Mouse (Mus musculus) liver, embryonic 15.5 days (tissue): ENCODE measurements around the gene Slc9a1. TPM values are rescaled to one million over a fixed set of nuclear protein-coding genes. Genes with fewer than 3 reads are reported as not detected.

Source experiments
- ATAC-seq: fragments of 200-750 bp; cut with Nextera tagmentation; 2 replicates; pipeline ENCODE4 v1.8.0; 2017; ENCODE audit warnings: moderate number of reproducible peaks, mild to moderate bottlenecking, moderate library complexity; ENCODE audit not compliant: insufficient read depth
- H3K27ac ChIP-seq: fragments of 300-500 bp; sonication (generic); replicated peaks from 2 replicates; pipeline ENCODE4 v1.5.1; 2015; ENCODE audit warnings: mild to moderate bottlenecking, inconsistent platforms
- H3K27me3 ChIP-seq: fragments of 300-500 bp; sonication (generic); 2 replicates; pipeline ENCODE4 v1.6.1; 2015; ENCODE audit warnings: mild to moderate bottlenecking, inconsistent platforms
- H3K36me3 ChIP-seq: fragments of 300-500 bp; sonication (generic); replicated peaks from 2 replicates; pipeline ENCODE4 v1.6.1; 2015; ENCODE audit warnings: moderate library complexity, mild to moderate bottlenecking, inconsistent platforms
- H3K4me1 ChIP-seq: fragments of 300-500 bp; sonication (generic); replicated peaks from 2 replicates; pipeline ENCODE4 v1.6.1; 2015; ENCODE audit warnings: inconsistent platforms
- H3K4me2 ChIP-seq: fragments of 300-500 bp; sonication (generic); 2 replicates; pipeline ENCODE4 v1.6.1; 2015; ENCODE audit warnings: moderate library complexity, mild to moderate bottlenecking, inconsistent platforms
- H3K4me3 ChIP-seq: fragments of 300-500 bp; sonication (generic); replicated peaks from 2 replicates; pipeline ENCODE4 v1.5.1; 2015; ENCODE audit warnings: mild to moderate bottlenecking, inconsistent platforms
- H3K9ac ChIP-seq: fragments of 300-500 bp; sonication (generic); 2 replicates; pipeline ENCODE4 v1.6.1; 2015; ENCODE audit warnings: moderate library complexity, mild to moderate bottlenecking, inconsistent platforms
- H3K9me3 ChIP-seq: fragments of 300-500 bp; sonication (generic); replicated peaks from 2 replicates; pipeline ENCODE4 v1.6.1; 2016; ENCODE audit warnings: inconsistent platforms
- WGBS: fragments of 180-500 bp; shearing (Covaris S2); methylation state at CpG from one replicate; pipeline ENCODE4 v1.1.7; 2015; ENCODE audit warnings: mixed read lengths; ENCODE audit not compliant: insufficient replicate concordance; 5-methylcytosine and 5-hydroxymethylcytosine counted together
- polyA plus RNA-seq: library from polyadenylated mRNA; unstranded; fragments of >200 nt; fragmentation: Nextera tagmentation; extraction: Ambion mirVana; gene quantifications from 2 replicates; pipeline ENCODE4 v1.2.1, GENCODE M21; 2015

The Slc9a1 gene
- polyA plus RNA-seq, 1 experiment from 2014 or later, result 2.9 TPM

GRCm38 (mm10) chr4:133442194-133442593 is 72.7 kb downstream of the Slc9a1 start:
- Histone ChIP-seq H3K9ac (no peak overlapping the region), H3K27ac (no peak overlapping the region), H3K4me3 (no peak overlapping the region), H3K27me3 (peaks cover 32% of the 10 kb centered on the region), H3K4me2 (no peak overlapping the region), H3K36me3 (no peaks in the 10 kb centered on the region), H3K9me3 (no peaks in the 10 kb centered on the region), H3K4me1 (0 out of 2 replicates have a peak, but pooled peaks cover 7% of the 10 kb centered on the region)
- WGBS, result 48% methylated on average over 3 of the region's 3 CpGs
- no peak for ATAC-seq

- 48% methylated on average over 5 of the region's 5 CpGs for WGBS
- peaks cover 32% of the 10 kb centered on the region for H3K27me3 ChIP-seq
- no peak overlapping the region for H3K4me2 ChIP-seq
- no peaks in the 10 kb centered on the region for H3K36me3 ChIP-seq
- no peak overlapping the region for H3K27ac ChIP-seq
- H3K4me1 ChIP-seq, result 0 out of 2 replicates have a peak, but pooled peaks cover 7% of the 10 kb centered on the region
- H3K9me3 ChIP-seq, result no peaks in the 10 kb centered on the region
- ATAC-seq, result no peak
- H3K9ac ChIP-seq, result no peak overlapping the region
- H3K4me3 ChIP-seq, result no peak overlapping the region
Observed at GRCm38 (mm10) chr4:133443085-133443484, 73.6 kb downstream of the Slc9a1 start.

- 66% methylated on average over 5 of the region's 5 CpGs for WGBS
- no peak for ATAC-seq
- H3K4me1 ChIP-seq, result 0 out of 2 replicates have a peak, but pooled peaks cover 3% of the 10 kb centered on the region
- no peak overlapping the region for H3K27ac ChIP-seq
- H3K9me3 ChIP-seq, result no peaks in the 10 kb centered on the region
- H3K9ac ChIP-seq, result no peak overlapping the region
- no peaks in the 10 kb centered on the region for H3K36me3 ChIP-seq
- no peak overlapping the region for H3K4me2 ChIP-seq
- H3K4me3 ChIP-seq, result no peak overlapping the region
- H3K27me3 ChIP-seq, result peaks cover 22% of the 10 kb centered on the region
Observed at GRCm38 (mm10) chr4:133445727-133446126, 76.2 kb downstream of the Slc9a1 start.

- Histone ChIP-seq H3K36me3 (no peaks in the 10 kb centered on the region), H3K4me3 (no peak overlapping the region), H3K9me3 (no peaks in the 10 kb centered on the region), H3K4me2 (no peak overlapping the region), H3K27me3 (peaks cover 12% of the 10 kb centered on the region), H3K9ac (no peak overlapping the region), H3K4me1 (0 out of 2 replicates have a peak, but pooled peaks cover 3% of the 10 kb centered on the region), H3K27ac (no peak overlapping the region)
- WGBS, result 51% methylated on average over 5 of the region's 5 CpGs
- no peak for ATAC-seq
Observed at GRCm38 (mm10) chr4:133447366-133447765, 77.9 kb downstream of the Slc9a1 start.

- Histone ChIP-seq H3K4me1 (0 out of 2 replicates have a peak, but pooled peaks cover 3% of the 10 kb centered on the region), H3K9ac (no peak overlapping the region), H3K27me3 (peaks cover 12% of the 10 kb centered on the region), H3K36me3 (no peaks in the 10 kb centered on the region), H3K4me3 (no peak overlapping the region), H3K9me3 (no peaks in the 10 kb centered on the region), H3K4me2 (no peak overlapping the region), H3K27ac (no peak overlapping the region)
- ATAC-seq, result no peak
- 67% methylated on average over 11 of the region's 11 CpGs for WGBS
Observed at GRCm38 (mm10) chr4:133447967-133448366, 78.5 kb downstream of the Slc9a1 start.

GRCm38 (mm10) chr4:133448708-133449388 is 79.3 kb downstream of the Slc9a1 start:
- Histone ChIP-seq H3K4me2 (no peak overlapping the region), H3K36me3 (no peaks in the 10 kb centered on the region), H3K4me1 (0 out of 2 replicates have a peak, but pooled peaks cover 3% of the 10 kb centered on the region), H3K9ac (no peak overlapping the region), H3K27me3 (peaks cover 12% of the 10 kb centered on the region), H3K27ac (no peak overlapping the region), H3K4me3 (no peak overlapping the region), H3K9me3 (no peaks in the 10 kb centered on the region)
- WGBS, result 46% methylated on average over 8 of the region's 8 CpGs
- ATAC-seq, result no peak

- Histone ChIP-seq H3K4me3 (no peak overlapping the region), H3K9ac (no peak overlapping the region), H3K4me1 (0 out of 2 replicates have a peak, but pooled peaks cover 3% of the 10 kb centered on the region), H3K27ac (no peak overlapping the region), H3K9me3 (no peaks in the 10 kb centered on the region), H3K27me3 (peaks cover 12% of the 10 kb centered on the region), H3K36me3 (no peaks in the 10 kb centered on the region), H3K4me2 (no peak overlapping the region)
- 17% methylated on average over 13 of the region's 13 CpGs for WGBS
- no peak for ATAC-seq
Observed at GRCm38 (mm10) chr4:133449726-133450125, 80.2 kb downstream of the Slc9a1 start.

GRCm38 (mm10) chr4:133451536-133451935 is 82.0 kb downstream of the Slc9a1 start:
- Histone ChIP-seq H3K27ac (no peak overlapping the region), H3K36me3 (no peaks in the 10 kb centered on the region), H3K4me3 (no peak overlapping the region), H3K9me3 (no peaks in the 10 kb centered on the region), H3K9ac (no peak overlapping the region), H3K27me3 (peaks cover 17% of the 10 kb centered on the region), H3K4me2 (no peak overlapping the region), H3K4me1 (0 out of 2 replicates have a peak, but pooled peaks cover 3% of the 10 kb centered on the region)
- ATAC-seq, result no peak
- WGBS, result 6% methylated on average over 10 of the region's 10 CpGs

GRCm38 (mm10) chr4:133452433-133452832 is 82.9 kb downstream of the Slc9a1 start:
- Histone ChIP-seq H3K9ac (no peak overlapping the region), H3K9me3 (no peaks in the 10 kb centered on the region), H3K27ac (no peak overlapping the region), H3K4me2 (no peak overlapping the region), H3K4me3 (no peak overlapping the region), H3K27me3 (peaks cover 17% of the 10 kb centered on the region), H3K4me1 (0 out of 2 replicates have a peak, but pooled peaks cover 3% of the 10 kb centered on the region), H3K36me3 (no peaks in the 10 kb centered on the region)
- no peak for ATAC-seq
- WGBS, result 51% methylated on average over 7 of the region's 7 CpGs

GRCm38 (mm10) chr4:133458044-133458443 is 88.5 kb downstream of the Slc9a1 start:
- Histone ChIP-seq H3K4me1 (no peaks in the 10 kb centered on the region), H3K36me3 (no peaks in the 10 kb centered on the region), H3K9ac (no peak overlapping the region), H3K9me3 (no peaks in the 10 kb centered on the region), H3K4me3 (no peak overlapping the region), H3K4me2 (no peak overlapping the region), H3K27ac (no peak overlapping the region), H3K27me3 (0 out of 2 replicates have a peak, but pooled peaks cover 5% of the 10 kb centered on the region)
- ATAC-seq, result no peak
- 26% methylated on average over 3 of the region's 3 CpGs for WGBS

- Histone ChIP-seq H3K27me3 (0 out of 2 replicates have a peak, but pooled peaks cover 5% of the 10 kb centered on the region), H3K9me3 (no peaks in the 10 kb centered on the region), H3K9ac (no peak overlapping the region), H3K4me1 (no peaks in the 10 kb centered on the region), H3K27ac (no peak overlapping the region), H3K4me3 (no peak overlapping the region), H3K4me2 (no peak overlapping the region), H3K36me3 (no peaks in the 10 kb centered on the region)
- 77% methylated on average over 1 of the region's 1 CpGs for WGBS
- ATAC-seq, result no peak
Observed at GRCm38 (mm10) chr4:133460006-133460405, 90.5 kb downstream of the Slc9a1 start.
